Mouse (Mus musculus): Measurements from ENCODE around the gene Ppp4r3a.

Ppp4r3a gene

GRCm38 (mm10) chr12:101011017-101011416, 72.5 kb downstream of the Ppp4r3a start:
- no peak for DNase-seq

GRCm38 (mm10) chr12:101010148-101010920, 73.2 kb downstream of the Ppp4r3a start:
- peak; percentile 70 for DNase-seq

- DNase-seq: no peak
These were observed 74.3 kb downstream of the Ppp4r3a start for GRCm38 (mm10) chr12:101009225-101009624.

- peak; percentile 30 for DNase-seq
These were observed 74.9 kb downstream of the Ppp4r3a start for GRCm38 (mm10) chr12:101008648-101009047.

- no peak for DNase-seq
These were observed 75.5 kb downstream of the Ppp4r3a start for GRCm38 (mm10) chr12:101007968-101008481.

- DNase-seq: no peak
These were observed 76.1 kb downstream of the Ppp4r3a start for GRCm38 (mm10) chr12:101007427-101007826.

GRCm38 (mm10) chr12:101005665-101006420, 77.7 kb downstream of the Ppp4r3a start:
- DNase-seq: no peak

GRCm38 (mm10) chr12:101004982-101005381, 78.5 kb downstream of the Ppp4r3a start:
- no peak for DNase-seq

- peak; percentile 93 for DNase-seq
These were observed 80.5 kb downstream of the Ppp4r3a start for GRCm38 (mm10) chr12:101002801-101003513.

GRCm38 (mm10) chr12:100999061-100999954, 84.2 kb downstream of the Ppp4r3a start:
- DNase-seq: peak; percentile 47

GRCm38 (mm10) chr12:100998564-100998962, 84.9 kb downstream of the Ppp4r3a start:
- no peak for DNase-seq

GRCm38 (mm10) chr12:100997830-100998563, 85.5 kb downstream of the Ppp4r3a start:
- DNase-seq: no peak

GRCm38 (mm10) chr12:100996378-100996898, 87.1 kb downstream of the Ppp4r3a start:
- peak; percentile 62 for DNase-seq

GRCm38 (mm10) chr12:100995607-100996377, 87.7 kb downstream of the Ppp4r3a start:
- DNase-seq: peak; percentile 81

- no peak for DNase-seq
These were observed 89.1 kb downstream of the Ppp4r3a start for GRCm38 (mm10) chr12:100994140-100995015.

- no peak for DNase-seq
These were observed 90.4 kb downstream of the Ppp4r3a start for GRCm38 (mm10) chr12:100993146-100993545.

- no peak for DNase-seq
These were observed 91.0 kb downstream of the Ppp4r3a start for GRCm38 (mm10) chr12:100992505-100992904.

GRCm38 (mm10) chr12:100991119-100991518, 92.4 kb downstream of the Ppp4r3a start:
- no peak for DNase-seq

GRCm38 (mm10) chr12:100990291-100990690, 93.2 kb downstream of the Ppp4r3a start:
- DNase-seq: no peak

Data from kidney, adult 9 months (tissue).